Mouse (Mus musculus) kidney, postnatal 0 days (tissue): ENCODE measurements around the gene Dcaf12. TPM values are rescaled to one million over a fixed set of nuclear protein-coding genes. Genes with fewer than 3 reads are reported as not detected.

Experiments used
- ATAC-seq: fragments of 200-750 bp; cut with Nextera tagmentation; replicated peaks from 2 replicates; pipeline ENCODE4 v1.8.0; 2017; ENCODE audit warnings: low read depth, moderate number of reproducible peaks, moderate TSS enrichment, moderate library complexity; ENCODE audit not compliant: low FRiP score
- DNase-seq: peaks from one replicate; pipeline ENCODE4 v3.0.0-alpha.2; 2016; ENCODE audit warnings: low spot score
- H3K27ac ChIP-seq: fragments of 300-500 bp; sonication (generic); 2 replicates; pipeline ENCODE4 v1.5.1; 2014; ENCODE audit warnings: mild to moderate bottlenecking
- H3K27me3 ChIP-seq: fragments of 300-500 bp; sonication (generic); 2 replicates; pipeline ENCODE4 v1.6.1; 2014; ENCODE audit warnings: low read length, mixed read lengths; ENCODE audit not compliant: insufficient read depth
- H3K36me3 ChIP-seq: fragments of 300-500 bp; sonication (generic); 2 replicates; pipeline ENCODE4 v1.6.1; 2014; ENCODE audit warnings: low read length, mixed read lengths; ENCODE audit not compliant: insufficient read depth
- H3K4me1 ChIP-seq: fragments of 300-500 bp; sonication (generic); replicated peaks from 2 replicates; pipeline ENCODE4 v1.6.1; 2014; ENCODE audit warnings: antibody characterized with exemption, low read length, mixed read lengths; ENCODE audit not compliant: insufficient read depth
- H3K4me2 ChIP-seq: fragments of 300-500 bp; sonication (generic); 2 replicates; pipeline ENCODE4 v1.6.1; 2014; ENCODE audit warnings: mild to moderate bottlenecking, low read length, moderate library complexity, mixed read lengths
- H3K4me3 ChIP-seq: fragments of 300-500 bp; sonication (generic); replicated peaks from 2 replicates; pipeline ENCODE4 v1.5.1; 2014; ENCODE audit warnings: low read depth, low read length
- H3K9ac ChIP-seq: fragments of 300-500 bp; sonication (generic); 2 replicates; pipeline ENCODE4 v1.6.1; 2014; ENCODE audit warnings: low read depth, low read length
- H3K9me3 ChIP-seq: fragments of 300-500 bp; sonication (generic); replicated peaks from 2 replicates; pipeline ENCODE4 v1.6.1; 2016; ENCODE audit warnings: low read length, inconsistent platforms, mixed read lengths
- CTCF ChIP-seq: IDR thresholded peaks from 2 replicates; pipeline ENCODE4 v1.5.1; 2016; ENCODE audit warnings: antibody characterized with exemption, low read depth, mild to moderate bottlenecking, moderate library complexity
- WGBS: fragments of 180-500 bp; shearing (Covaris S2); extraction: QIAGEN DNeasy Blood & Tissue Kit; methylation state at CpG from one replicate; pipeline ENCODE4 v1.1.7; 2014; 5-methylcytosine and 5-hydroxymethylcytosine counted together
- polyA plus RNA-seq: library from polyadenylated mRNA; unstranded; fragments of >200 nt; fragmentation: Nextera tagmentation; extraction: Ambion mirVana; gene quantifications from 2 replicates; pipeline ENCODE4 v1.2.1, GENCODE M21; 2015

Gene Dcaf12
- polyA plus RNA-seq, 1 experiment from 2014 or later: 49.8 TPM

DNA sequence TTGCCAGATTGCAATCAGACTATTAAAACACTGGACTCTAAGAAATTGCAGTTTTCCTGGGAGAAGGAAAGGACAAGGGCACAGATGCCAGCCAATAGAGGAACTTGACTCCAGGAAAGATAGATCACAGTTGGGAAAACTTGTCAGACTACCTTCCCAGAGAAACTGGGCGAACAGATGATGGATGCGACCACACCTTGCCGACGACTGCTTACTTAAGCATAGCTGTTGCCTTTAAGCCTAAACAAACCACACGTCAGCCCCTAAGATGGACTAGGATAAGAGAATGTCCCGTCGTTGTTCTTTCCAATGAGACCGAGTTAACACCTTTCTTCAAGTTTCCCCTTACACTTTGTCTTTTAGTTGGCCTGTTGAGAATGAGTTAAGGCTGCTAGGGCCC, 484 bp upstream of the Dcaf12 start:
- Histone ChIP-seq H3K4me2 (peak overlapping the region; percentile 79), H3K4me3 (peak overlapping the region; percentile 84), H3K27ac (peak overlapping the region; percentile 99), H3K4me1 (peaks cover 5% of the 10 kb centered on the region; the same call in 1 of the 2 replicates), H3K9me3 (no peaks in the 10 kb centered on the region), H3K27me3 (no peaks in the 10 kb centered on the region), H3K9ac (peak overlapping the region; percentile 28; the same call in 1 of the 2 replicates), H3K36me3 (peaks cover 9% of the 10 kb centered on the region; the same call in 1 of the 2 replicates)
- ATAC-seq (no peak; the same call in 1 of the 2 replicates), DNase-seq (peak; percentile 24)
- no peak for TF ChIP-seq CTCF
- 43% methylated on average over 8 of the region's 8 CpGs for WGBS

DNA sequence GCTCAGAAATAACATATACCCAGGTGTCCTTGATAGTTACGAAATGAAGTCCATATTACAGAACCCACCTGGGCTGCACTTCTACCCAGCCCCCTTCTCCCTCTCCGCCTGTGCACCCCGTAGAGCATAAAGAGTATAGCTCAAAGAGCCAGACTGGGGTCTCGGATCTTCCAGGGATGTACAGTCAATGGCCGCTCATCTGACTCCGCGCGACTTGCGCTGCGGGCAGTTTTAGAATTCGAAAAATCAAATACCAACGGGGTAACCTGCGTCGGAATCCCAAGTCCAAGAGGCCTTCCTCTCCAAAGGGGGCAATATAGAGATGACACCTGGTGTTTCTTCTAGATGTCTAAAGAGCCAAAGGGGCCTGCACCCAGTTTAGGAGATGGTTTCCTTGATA, 967 bp downstream of the Dcaf12 start:
- no peak for TF ChIP-seq CTCF
- Histone ChIP-seq H3K36me3 (peaks cover 18% of the 10 kb centered on the region), H3K4me1 (peaks cover 5% of the 10 kb centered on the region; the same call in 1 of the 2 replicates), H3K4me3 (peak overlapping the region; percentile 84), H3K9ac (peak overlapping the region; percentile 93), H3K4me2 (peak overlapping the region; percentile 79), H3K27me3 (no peaks in the 10 kb centered on the region), H3K9me3 (no peaks in the 10 kb centered on the region), H3K27ac (peak overlapping the region; percentile 99; the same call in 1 of the 2 replicates)
- 11% methylated on average over 14 of the region's 14 CpGs for WGBS
- DNase-seq (peak; percentile 13), ATAC-seq (no peak)

DNA sequence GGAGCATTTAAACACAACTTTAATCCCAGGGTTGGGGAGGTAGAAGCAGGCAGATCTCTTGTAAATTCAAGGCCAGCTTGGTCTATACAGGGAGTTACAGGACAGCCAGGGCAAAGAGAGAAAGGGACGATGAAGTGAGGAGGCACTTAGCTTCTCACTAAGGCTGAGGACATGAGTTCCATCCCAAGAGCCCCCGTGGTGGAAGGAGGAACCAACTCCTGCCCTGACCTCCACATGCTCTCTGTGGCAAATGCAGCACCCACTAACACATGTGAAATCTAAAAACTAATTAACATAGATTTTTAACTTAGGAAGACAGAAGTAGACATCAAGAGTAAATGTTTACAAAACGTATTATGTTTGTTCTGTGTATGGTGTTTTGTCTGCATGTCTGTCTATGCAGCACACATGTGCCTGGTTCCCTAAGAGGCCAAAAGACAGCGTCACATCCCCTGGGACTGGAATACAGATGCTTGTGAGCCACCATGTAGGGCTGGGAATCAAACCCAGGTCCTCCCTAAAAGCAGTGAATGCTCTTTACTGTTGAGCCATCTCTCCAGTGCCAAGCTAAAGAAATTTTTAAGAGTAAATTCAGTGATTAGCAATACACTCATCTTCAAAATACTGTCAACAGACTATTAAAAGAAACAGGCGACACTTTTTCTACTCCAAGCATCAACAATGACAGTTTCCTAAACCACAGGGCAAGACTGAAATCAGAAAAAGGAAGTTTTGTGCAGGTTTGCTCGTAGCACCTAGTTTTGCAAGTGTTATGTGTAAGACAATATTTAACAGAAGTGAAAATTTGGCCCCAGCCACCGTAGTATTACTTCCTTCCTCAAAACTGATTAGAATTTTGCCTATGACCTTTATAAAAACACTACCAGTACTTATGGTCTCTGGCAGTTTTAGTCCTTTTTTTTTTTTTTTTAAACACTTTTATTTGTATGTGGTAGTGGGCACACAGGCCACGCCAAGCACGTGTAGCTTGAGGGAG, 3.8 kb downstream of the Dcaf12 start:
- TF ChIP-seq CTCF: no peak
- Histone ChIP-seq H3K9me3 (no peaks in the 10 kb centered on the region), H3K36me3 (peaks cover 21% of the 10 kb centered on the region), H3K27me3 (no peaks in the 10 kb centered on the region), H3K27ac (no peak overlapping the region), H3K9ac (no peak overlapping the region), H3K4me1 (peaks cover 5% of the 10 kb centered on the region; the same call in 1 of the 2 replicates), H3K4me2 (no peak overlapping the region), H3K4me3 (no peak overlapping the region)
- ATAC-seq (no peak), DNase-seq (no peak)
- WGBS: 90% methylated on average over 9 of the region's 9 CpGs

DNA sequence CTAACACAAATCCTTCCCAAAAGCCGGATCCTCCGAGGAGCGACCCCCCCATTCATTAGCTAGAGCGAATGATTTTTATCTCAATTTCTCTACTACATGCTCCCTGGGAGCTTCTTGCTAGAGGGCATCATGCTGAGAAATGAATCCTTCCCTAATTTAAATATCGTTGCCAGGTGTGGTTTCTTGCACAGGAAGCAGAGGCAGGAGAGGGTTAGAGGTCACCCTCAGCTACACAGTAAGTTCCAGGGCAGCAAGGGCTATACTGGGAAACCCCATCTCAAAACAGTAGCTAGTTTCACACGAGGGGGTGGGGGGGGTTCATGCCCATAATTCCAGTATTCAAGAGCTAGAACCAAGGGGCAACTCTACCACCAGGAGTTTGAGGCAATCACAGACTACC, 7.3 kb downstream of the Dcaf12 start:
- DNase-seq: no peak
- Histone ChIP-seq H3K27me3 (no peaks in the 10 kb centered on the region), H3K36me3 (peaks cover 27% of the 10 kb centered on the region), H3K9ac (no peak overlapping the region), H3K9me3 (no peaks in the 10 kb centered on the region), H3K27ac (no peak overlapping the region), H3K4me1 (no peaks in the 10 kb centered on the region), H3K4me2 (no peak overlapping the region), H3K4me3 (no peak overlapping the region)
- WGBS: 78% methylated on average over 6 of the region's 6 CpGs
- ATAC-seq: no peak
- TF ChIP-seq CTCF: no peak

DNA sequence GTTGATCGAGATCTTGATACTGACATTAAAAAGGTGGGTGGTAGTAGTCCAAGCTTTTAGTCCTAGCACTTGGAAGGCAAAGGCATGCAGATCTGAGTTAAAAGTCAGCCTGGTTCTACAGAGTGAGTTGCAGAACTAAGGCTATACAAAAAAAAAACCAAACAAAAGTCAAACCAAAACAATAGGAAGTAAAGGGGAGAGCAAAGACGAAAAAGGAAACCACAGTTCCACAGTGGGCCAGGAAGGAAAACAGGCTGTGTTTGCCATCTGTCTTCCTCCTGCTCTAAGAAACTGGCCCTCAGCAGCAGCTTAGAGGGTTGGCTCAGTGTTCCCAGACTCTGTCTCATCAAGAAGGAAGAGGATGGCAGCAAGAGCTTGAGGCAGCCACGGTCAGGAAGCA, 10.4 kb downstream of the Dcaf12 start:
- Histone ChIP-seq H3K4me3 (no peak overlapping the region), H3K4me1 (no peaks in the 10 kb centered on the region), H3K27me3 (no peaks in the 10 kb centered on the region), H3K27ac (no peak overlapping the region), H3K9me3 (no peaks in the 10 kb centered on the region), H3K9ac (no peak overlapping the region), H3K4me2 (no peak overlapping the region), H3K36me3 (peaks cover 41% of the 10 kb centered on the region)
- DNase-seq: no peak
- TF ChIP-seq CTCF: no peak
- WGBS: 50% methylated on average over 3 of the region's 3 CpGs
- ATAC-seq: no peak

DNA sequence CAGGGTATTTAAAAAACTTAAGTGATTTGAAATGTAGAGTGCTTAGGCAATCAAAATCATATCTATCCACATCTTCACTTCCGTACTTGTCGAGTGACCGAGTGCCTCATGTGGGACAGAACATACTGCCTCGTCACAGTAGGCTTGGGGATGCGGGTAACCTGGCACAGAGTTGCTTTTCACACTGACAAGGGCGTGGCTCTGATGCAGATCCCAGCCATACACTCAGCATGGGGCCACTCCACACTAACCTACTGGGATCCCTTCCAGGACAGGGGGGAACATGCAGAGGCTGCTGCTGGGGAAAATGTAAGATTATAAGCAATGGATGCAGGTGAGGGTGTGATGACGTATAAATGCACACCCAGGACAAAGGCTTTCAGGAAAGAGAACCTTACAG, 11.0 kb downstream of the Dcaf12 start:
- DNase-seq (no peak), ATAC-seq (no peak)
- Histone ChIP-seq H3K4me1 (no peaks in the 10 kb centered on the region), H3K4me2 (no peak overlapping the region), H3K9me3 (no peaks in the 10 kb centered on the region), H3K27me3 (no peaks in the 10 kb centered on the region), H3K27ac (no peak overlapping the region), H3K36me3 (peaks cover 45% of the 10 kb centered on the region), H3K9ac (no peak overlapping the region), H3K4me3 (no peak overlapping the region)
- 91% methylated on average over 7 of the region's 7 CpGs for WGBS
- TF ChIP-seq CTCF: no peak
